Mouse (Mus musculus) gastrocnemius, postnatal 36 days (tissue): ENCODE data around the gene Pank3. TPM values are rescaled to one million over a fixed set of nuclear protein-coding genes. Genes with fewer than 3 reads are reported as not detected.
"Not testable (repeated sequence)": the region's sequence is repeated elsewhere in the genome, so short reads cannot be mapped to it uniquely, and the experiment has no call there.

Experiments
- DNase-seq, 2 experiments: peaks; one replicate each; pipeline ENCODE4 v3.0.0; 2022
- intact Hi-C: fragments of 180-260 bp; cut with DNase I; formaldehyde crosslinking; loops from one replicate; pipeline ENCODE4 v1.15.1; 2025
- microRNA-seq, 2 experiments: library from miRNA; unstranded; fragments of <30 nt; microRNA quantifications; one replicate each; pipeline ENCODE4 v1.2.0; 2021
- total RNA-seq, 2 experiments: library from RNA; stranded (reverse); gene quantifications; 2 replicates each; pipeline ENCODE4 v1.2.3; 2021

Pank3 gene
- total RNA-seq, 2 experiments from 2014 or later = 17.1 to 19.0 TPM

DNA sequence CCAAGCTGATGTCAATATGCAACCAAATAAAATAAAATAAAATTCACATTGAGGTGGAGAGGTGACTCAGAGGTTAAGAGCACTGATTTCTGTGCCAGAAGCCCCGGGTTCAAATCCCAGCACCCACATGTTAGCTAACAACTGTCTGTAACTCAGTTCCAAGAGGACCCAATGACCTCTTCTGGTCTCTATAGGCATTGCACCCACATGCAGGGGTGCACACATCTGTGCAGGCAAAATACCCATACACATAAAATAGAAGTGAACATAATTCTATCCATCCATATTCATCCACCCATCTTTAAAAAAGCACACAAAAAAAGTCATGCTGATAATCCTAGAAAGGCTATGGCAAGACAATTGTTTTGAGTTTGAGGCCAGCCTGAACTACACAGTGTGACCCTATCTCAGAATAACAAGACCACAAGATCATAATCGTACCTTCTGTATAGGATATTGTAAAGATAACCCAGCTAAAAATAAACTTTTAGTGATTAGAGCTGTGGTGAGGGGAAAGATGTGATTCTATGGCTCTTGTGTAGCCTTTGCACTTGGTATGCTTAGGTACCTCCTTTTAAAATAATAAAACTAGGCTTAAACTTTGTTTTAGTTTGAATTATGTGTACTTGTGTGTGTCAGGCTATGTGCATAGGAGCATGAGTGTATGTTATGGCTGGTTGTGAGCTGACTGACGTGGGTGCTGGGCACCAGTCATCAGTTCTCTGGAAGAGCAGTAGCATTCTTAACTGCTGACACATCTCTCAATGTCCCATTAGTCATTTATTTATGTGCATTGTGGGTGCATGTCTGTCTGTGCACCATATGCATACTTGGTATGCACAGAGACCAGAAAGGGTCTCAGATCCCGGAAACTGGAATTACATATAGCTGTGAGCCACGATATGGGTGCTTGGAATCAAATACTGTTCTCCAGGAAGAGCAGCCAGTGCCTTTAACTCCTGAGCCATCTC is 68.2 kb downstream of the Pank3 start:
- DNase-seq = no peak
- intact Hi-C loops = no loop called here

DNA sequence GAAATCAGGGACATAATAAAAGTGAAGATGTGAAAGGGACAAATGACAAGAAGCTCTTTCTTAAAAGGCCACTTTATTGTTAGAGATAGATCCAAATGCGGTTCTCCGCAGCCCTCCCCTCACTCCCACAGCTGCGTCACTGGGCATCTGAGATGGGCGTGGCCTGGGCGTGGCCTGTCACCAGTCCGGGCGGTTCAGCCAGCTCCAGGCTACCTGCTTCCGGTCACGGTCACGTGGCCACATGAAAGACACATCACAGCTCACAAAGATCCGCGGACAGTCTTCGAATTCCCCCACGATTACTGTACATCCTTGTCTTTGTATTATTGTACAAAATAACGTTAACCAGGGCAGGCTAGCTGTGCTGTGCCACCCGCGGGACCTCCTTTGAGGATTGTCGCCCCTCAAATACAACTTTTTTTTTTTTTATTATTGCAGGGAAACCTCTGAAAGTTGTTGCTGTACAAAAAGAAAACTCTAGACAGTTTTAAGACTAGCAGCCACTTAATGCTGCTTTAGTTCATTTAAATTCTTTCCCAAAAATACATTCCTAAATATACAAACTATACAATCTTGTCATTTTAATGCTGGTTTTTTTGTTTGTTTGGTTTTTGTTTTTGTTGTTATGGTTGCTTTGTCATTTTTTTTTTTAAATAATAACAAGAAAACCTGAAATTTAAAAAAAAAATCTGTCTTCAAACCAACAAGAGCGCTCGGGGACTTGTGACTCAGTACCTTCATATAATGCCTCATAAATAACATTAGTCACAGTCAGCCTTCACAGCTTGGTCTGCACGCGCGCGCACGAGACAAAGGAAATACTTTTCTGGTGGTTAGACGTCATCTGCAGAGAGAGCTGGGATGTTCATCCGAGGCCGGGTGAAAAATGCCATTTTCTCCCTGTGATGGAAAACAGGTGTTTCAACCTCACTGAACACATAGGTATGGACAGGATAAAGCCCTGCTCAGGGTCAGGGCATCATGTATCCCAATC is 69.4 kb downstream of the Pank3 start:
- peak; percentile 84 to 88 for DNase-seq
- intact Hi-C loops = no loop called here

DNA sequence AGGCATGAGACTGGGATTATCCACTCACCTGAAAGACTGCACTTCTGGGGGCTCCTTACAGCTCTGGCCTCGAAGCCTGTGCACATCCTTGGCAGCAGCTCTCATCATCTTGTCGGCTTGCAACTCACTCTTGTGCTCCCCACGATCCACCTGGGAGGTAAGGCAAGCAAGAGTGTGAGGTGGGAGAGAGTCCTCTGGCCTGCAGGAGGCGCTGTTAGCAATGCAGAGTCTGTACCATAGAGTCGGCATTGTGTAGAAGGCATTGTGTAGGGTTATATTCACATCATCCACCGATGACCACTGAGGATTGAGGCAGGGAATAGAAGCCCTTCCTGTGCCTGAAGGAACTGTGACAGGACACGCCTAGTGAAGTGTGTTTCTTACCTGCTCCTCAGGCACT is 71.0 kb downstream of the Pank3 start:
- intact Hi-C loops = loop anchor here (5.0 kb wide), 1 partner anchor 162 kb away; no protein-coding TSS in a partner anchor
- no peak for DNase-seq

DNA sequence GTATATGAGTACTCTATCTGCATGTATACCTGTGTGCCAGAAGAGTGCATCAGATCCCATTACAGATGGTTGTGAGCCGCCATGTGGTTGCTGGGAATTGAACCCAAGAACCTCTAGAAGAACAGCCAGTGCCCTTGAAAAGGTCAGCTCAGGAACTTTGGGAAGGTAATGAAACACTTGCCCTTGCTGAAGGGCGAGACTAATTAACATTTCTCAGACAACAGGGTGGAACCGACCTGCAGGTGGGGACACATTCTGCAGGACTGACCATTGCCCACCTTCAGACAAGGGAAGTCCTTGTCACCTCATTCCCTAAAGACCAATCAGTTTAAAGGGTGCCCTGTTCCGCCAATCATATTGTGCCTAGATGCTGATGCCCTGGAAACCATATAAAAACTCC is 71.5 kb downstream of the Pank3 start:
- intact Hi-C loops = loop anchor here (5.0 kb wide), 1 partner anchor 161 kb away; no protein-coding TSS in a partner anchor
- not testable (repeated sequence) for DNase-seq

Small RNA genes within 50 kb of the gene (microRNA-seq; reads per million reads assigned to microRNA genes)
- gene Mir103-1 = 1.8 to 3.0 reads per million in 2 experiments

Other genes with a start within 250 kb of the Pank3 start
- gene Fbll1, start 29.4 kb downstream of the Pank3 start, total RNA-seq = not detected
- gene Rars, start 65.0 kb downstream of the Pank3 start, total RNA-seq = 10 to 100 TPM; 39.3 to 42.6 TPM
- gene Wwc1, start 211.0 kb downstream of the Pank3 start, total RNA-seq = under 1 TPM in 1 of 2 experiments, not detected in 1; 0.31 TPM